28 mouse cellular contexts compared by ENCODE assay signal in the genomic region with DNA sequence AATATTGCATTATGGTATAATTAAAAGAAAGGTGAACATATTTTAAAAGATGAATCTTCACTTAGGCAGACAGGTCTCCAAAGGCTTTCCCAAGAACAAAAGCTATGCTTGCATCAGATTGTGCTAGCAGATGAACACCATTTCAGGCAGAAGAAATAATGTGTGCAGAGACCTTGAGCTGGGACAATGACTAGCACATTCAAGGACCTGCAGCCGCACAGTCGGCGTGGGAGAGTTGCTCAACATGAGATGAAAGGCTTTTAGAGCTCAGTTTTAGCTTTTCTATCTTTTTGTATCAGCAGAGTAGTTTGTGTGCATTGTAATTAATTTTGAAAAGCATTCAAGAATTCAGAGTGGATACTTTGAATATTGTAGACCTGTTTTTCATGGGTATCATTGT. TPM values are rescaled to one million over a fixed set of nuclear protein-coding genes. Genes with fewer than 3 reads are reported as not detected.
"Had no signal": no experiment of that assay in that cellular context is flagged by ENCODE, and none has a peak within 500 bp of the region (broad histone marks: within the 10 kb centered on the region; RNA-seq: fewer than 3 reads in every experiment).

No protein-coding gene starts in this region.

- H3K27me3 ChIP-seq: liver, embryonic 13.5 days had no signal

- DNase-seq: kidney, adult 18-20 months; kidney, adult 9 months; kidney, postnatal 25 days; layer of hippocampus, adult 9-11 months; liver, embryonic 13.5 days; lung, adult 2 months; lung, postnatal 14 days; lung, postnatal 4 days; midbrain, embryonic 14.5 days; retina, postnatal 1 day; right cerebral cortex, postnatal 25 days; thymus, postnatal 25 days had no signal

- H3K27ac ChIP-seq: kidney, postnatal 0 days; layer of hippocampus, adult 2 months; liver, embryonic 13.5 days had no signal

- H3K36me3 ChIP-seq: liver, embryonic 13.5 days had no signal

- H3K9ac ChIP-seq: liver, embryonic 13.5 days had no signal

- H3K4me3 ChIP-seq: layer of hippocampus, adult 2 months; liver, embryonic 13.5 days had no signal

- H3K4me1 ChIP-seq: liver, embryonic 13.5 days had no signal

RNA-seq across cellular contexts. Expression of a gene that starts 36.6 kb away (rescaled TPM):
- total RNA-seq: liver, adult 2 months; megakaryocyte progenitor cell, adult 5-6 weeks; megakaryocyte-erythroid progenitor cell, adult 5-6 weeks had no signal
- polyA plus RNA-seq: liver, adult 2 months; spleen, adult 2 months; testis, adult 2 months had no signal

RNA-seq across cellular contexts. Expression of a gene that starts 39.9 kb away (rescaled TPM):
- total RNA-seq: liver, adult 2 months; megakaryocyte progenitor cell, adult 5-6 weeks; megakaryocyte-erythroid progenitor cell, adult 5-6 weeks had no signal
- polyA plus RNA-seq: kidney, postnatal 0 days; large intestine, adult 2 months; limb, embryonic 11.5 days; limb, embryonic 14.5 days; liver, adult 2 months; liver, embryonic 13.5 days; liver, embryonic 16.5 days; lung, adult 2 months; lung, embryonic 16.5 days; midbrain, embryonic 14.5 days; neural tube, embryonic 11.5 days; neural tube, embryonic 14.5 days; spleen, adult 2 months; stomach, embryonic 16.5 days; thymus, postnatal 0 days had no signal
